Mouse (Mus musculus) kidney, adult 8-10 months (tissue): Measurements from ENCODE around the gene Lrcol1.

ENCODE experiments used
- DNase-seq, 2 experiments: peaks; one replicate each; pipeline ENCODE4 v3.0.0; 2022

Gene Lrcol1

DNA sequence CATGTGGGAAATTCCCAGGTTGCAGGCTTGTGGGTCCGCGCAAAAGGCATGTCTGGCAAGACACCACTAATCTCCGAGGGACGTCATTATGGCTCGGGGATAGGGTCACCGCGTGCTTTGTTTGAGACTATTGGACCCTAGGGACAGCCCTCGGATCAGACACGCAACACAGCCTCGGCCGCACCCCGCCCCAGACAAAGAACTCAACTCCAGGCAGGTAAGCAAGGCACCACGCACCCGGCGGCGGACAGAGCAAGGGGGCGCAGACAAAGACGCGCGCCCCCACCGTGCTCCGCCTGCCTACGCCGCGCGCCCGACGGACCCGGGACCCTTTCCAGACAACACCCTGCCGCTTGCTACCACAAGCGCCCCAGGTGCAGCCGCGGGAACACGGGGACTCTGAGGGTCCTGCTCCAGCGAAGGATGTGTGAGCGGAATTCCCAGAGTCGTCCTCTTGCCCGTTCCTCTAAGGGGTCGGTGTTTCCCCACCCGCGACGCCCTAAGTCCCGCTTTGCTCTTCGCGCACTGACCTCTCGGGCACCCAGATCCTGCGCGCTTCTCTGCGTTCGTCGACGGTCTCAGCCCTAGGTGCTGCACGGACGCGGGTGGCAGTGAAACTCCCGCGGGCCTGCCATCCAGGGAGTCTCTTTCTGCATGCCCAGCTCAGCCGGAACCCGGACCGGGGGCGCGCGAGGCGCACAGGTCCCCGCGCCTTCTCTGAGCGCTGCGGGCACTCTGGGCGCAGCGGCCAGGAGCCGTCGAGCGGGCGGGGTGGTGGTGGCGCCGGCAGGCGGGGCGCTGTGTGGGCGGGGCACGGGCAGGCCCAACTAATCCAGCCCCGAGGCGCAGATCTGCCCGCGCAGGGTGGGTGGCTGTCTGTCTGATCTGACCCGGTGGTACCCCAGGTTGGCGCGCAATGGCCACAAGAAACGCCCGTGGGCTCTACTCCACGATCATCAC is 42.1 kb downstream of the Lrcol1 start:
- DNase-seq, result peak; percentile 57 to 71

DNA sequence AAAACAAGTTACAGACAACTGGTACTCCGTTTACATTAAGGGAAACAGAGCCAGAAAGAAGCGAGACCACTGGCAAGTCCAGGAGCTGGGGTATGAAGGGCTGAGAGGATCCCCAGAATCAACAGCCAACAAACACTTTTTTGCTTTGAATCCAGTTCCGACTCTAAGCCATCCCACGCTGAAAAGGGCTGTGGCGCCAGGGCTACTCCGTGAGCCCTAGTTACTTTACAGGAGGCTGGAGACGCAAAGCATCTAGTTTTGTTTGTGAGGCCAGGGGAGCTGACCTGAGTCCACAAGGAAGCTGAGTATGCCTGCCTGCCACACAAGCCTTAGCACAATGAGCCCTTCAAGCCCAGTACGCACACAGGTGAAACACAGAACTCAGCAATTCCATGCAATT is 42.8 kb downstream of the Lrcol1 start:
- no peak for DNase-seq

DNA sequence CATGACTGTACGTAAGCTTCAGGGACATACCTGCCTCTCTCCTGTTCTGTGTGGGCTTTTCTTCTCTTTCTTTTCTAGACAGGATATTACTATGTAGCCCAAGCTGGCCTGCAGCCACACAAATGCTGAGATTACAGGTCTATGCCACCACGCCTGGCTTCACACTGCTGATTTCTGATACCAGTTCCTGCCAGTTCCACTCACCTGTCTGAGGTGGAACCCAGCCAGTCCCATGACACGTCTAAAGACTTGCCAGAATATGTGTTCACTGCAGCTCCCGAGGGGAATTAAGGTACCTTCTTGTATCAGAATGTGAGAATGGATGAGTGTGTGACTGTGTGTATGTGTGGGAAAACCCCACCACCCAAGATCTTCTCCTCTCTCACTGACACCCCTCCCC is 46.1 kb downstream of the Lrcol1 start:
- DNase-seq, result peak; percentile 62 to 75

DNA sequence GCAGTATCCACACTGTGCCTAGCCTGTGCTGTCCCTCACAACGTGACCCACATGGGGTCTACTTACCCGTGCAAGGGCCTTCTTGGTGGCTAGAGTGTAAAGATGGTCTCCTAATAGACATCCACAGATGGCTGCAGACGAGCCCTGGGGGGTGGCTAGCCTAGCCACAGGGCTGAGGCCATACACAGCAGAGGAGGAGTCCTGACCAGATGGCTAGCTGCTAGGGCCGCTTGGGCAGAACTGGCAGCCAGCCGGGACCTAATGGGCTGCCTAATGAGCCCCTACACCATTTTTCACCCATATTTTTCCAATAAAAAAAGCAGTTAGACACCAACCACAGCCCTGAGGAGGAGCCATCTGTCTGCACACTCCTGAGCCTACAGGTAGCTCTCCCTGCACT is 48.2 kb downstream of the Lrcol1 start:
- no peak for DNase-seq

DNA sequence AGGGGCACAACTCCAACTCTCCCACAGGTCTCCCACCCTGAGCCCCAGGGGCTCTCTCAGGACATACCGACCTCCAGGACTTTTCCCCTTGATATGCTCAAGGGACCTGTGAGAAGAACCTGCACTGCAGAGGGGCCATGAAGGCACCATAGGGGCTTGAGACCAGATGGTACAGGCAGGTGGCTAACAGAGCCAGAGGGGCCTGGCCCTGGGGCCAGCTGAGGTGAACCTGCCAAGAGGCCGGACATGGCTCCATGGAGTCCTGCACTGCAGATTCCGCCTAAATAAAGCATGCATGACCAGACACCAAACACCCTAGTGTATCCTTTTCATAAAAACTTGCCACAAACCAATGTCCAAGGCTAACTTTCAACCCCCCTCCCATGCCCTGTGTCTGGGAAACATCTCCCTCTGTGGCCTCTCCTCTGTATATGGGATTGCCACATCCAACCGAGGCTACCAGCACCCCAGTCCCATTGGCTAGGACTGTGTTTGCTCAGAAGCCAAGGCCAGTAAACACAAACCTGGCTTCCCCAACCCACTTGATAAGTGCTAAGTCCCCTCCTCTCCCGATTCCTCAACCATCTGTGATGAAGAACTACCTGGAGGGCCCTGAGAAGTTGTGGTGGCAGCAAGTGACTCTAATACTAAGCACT is 50.6 kb downstream of the Lrcol1 start:
- DNase-seq, result no peak

DNA sequence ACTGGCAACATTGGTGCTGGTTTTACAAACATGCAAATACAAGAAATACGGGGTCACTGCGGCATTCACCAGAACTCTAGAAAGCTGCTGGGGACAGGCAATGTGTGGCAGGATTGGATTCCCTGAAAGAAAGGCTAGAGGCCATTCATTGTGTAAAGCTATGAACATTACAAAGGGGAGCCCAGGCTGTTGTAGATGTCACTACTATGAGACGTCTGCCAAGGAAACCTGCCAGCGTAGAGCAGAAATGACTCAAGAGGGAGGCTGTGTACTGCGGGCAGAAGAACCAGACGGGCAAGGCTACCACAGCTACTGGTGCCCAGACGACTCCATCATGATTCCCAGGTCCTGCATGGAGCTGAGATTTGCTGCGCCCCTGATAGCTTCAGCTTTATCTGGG is 56.6 kb downstream of the Lrcol1 start:
- no peak for DNase-seq

DNA sequence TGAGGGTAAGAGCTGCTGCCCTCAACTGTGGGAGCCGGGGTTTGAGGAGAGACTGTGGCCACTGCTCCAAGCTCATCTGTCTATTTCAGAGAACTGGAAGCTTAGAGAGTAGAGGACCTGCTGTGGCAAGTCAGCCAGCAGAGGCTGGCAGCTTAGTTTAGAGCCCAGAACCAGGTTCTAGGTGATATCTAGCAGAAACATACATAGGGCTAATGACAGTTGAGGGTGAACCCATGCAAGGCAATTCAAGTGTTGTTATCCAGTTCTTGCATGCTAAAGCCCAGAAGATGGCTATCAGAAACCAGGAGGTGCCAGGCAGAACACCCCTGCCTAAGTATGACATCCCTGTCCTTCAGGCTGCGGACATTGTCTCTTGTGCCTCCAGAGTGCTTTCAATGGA is 58.0 kb downstream of the Lrcol1 start:
- no peak for DNase-seq

DNA sequence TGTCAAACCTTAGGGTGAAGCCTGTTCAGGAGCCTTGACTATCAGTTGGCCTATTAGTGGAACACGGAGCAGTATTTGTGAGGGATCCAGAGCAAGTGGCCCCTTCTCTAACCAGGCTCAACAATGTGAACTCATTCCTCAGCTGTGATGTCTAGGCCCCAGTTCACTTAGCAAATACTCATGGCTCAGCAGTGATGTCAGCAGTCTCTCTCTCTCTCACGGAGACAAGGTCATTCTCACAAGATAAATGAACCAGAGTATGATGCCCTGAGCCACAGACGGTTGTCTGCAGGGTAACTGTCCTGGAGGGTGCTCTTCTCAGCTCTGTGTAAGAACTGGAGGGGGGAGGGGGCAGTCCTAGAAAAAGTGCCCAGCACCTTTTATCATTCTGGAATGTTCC is 59.4 kb downstream of the Lrcol1 start:
- no peak for DNase-seq
